Mouse (Mus musculus) liver, adult 2 months (tissue): ENCODE results near the gene Pramel6. TPM values are rescaled to one million over a fixed set of nuclear protein-coding genes. Genes with fewer than 3 reads are reported as not detected.
"Not testable (repeated sequence)": the region's sequence is repeated elsewhere in the genome, so short reads cannot be mapped to it uniquely, and the experiment has no call there.

ENCODE experiments used
- DNase-seq: peaks from one replicate; pipeline ENCODE4 v3.0.0-alpha.2; 2011; ENCODE audit warnings: low read depth, low spot score; ENCODE audit errors: extremely low read depth
- H3K27ac ChIP-seq: fragments of 200-500 bp; replicated peaks from 2 replicates; pipeline ENCODE4 v1.5.1; 2012; ENCODE audit warnings: low read depth, mild to moderate bottlenecking, control low read depth, inconsistent platforms, low read length; ENCODE audit not compliant: insufficient read depth
- H3K27me3 ChIP-seq: fragments of 200-500 bp; 2 replicates; pipeline ENCODE4 v1.6.1; 2012; ENCODE audit warnings: mild to moderate bottlenecking, moderate library complexity, low read length, inconsistent platforms; ENCODE audit not compliant: control insufficient read depth, insufficient read depth
- H3K36me3 ChIP-seq: fragments of 200-500 bp; 2 replicates; pipeline ENCODE4 v1.6.1; 2012; ENCODE audit warnings: low read length, inconsistent platforms; ENCODE audit not compliant: control insufficient read depth, insufficient read depth
- H3K4me1 ChIP-seq: fragments of 200-500 bp; 2 replicates; pipeline ENCODE4 v1.6.1; 2011; ENCODE audit warnings: low read length; ENCODE audit not compliant: control insufficient read depth, insufficient read depth
- H3K4me3 ChIP-seq: fragments of 200-500 bp; 2 replicates; pipeline ENCODE4 v1.5.1; 2011; ENCODE audit warnings: low read depth, mild to moderate bottlenecking, control low read depth, low read length, moderate library complexity; ENCODE audit not compliant: insufficient read depth
- H3K79me2 ChIP-seq: fragments of 200-500 bp; 2 replicates; pipeline ENCODE4 v1.6.1; 2012; ENCODE audit warnings: inconsistent platforms, mild to moderate bottlenecking, low read length, moderate library complexity; ENCODE audit not compliant: control insufficient read depth, insufficient read depth
- H3K9ac ChIP-seq: fragments of 200-500 bp; 2 replicates; pipeline ENCODE4 v1.6.1; 2012; ENCODE audit warnings: low read depth, mild to moderate bottlenecking, control low read depth, inconsistent platforms, low read length
- CTCF ChIP-seq: fragments of 200-500 bp; IDR thresholded peaks from 2 replicates; pipeline ENCODE4 v1.5.1; 2011; ENCODE audit warnings: low read depth, low read length, control low read depth
- POLR2A ChIP-seq: fragments of 200-500 bp; IDR thresholded peaks from 2 replicates; pipeline ENCODE4 v1.6.1; 2011; ENCODE audit warnings: low read length, control low read depth; ENCODE audit not compliant: insufficient read depth; ENCODE audit errors: extremely low read depth
- WGBS: fragments of 180-500 bp; shearing (Covaris S2); methylation state at CpG from one replicate; pipeline ENCODE4 v1.1.7; 2018; 5-methylcytosine and 5-hydroxymethylcytosine counted together
- polyA plus RNA-seq: library from polyadenylated mRNA; depleted of rRNA; stranded (reverse); fragments of >200 nt; gene quantifications from 2 replicates; pipeline ENCODE4 v1.2.3, GENCODE M21; 2012
- total RNA-seq: library from RNA; depleted of rRNA; stranded (reverse); fragments of >200 nt; gene quantifications from 2 replicates; pipeline ENCODE4 v1.2.3, GENCODE M21; 2014

The Pramel6 gene
- total and polyA plus RNA-seq, 2 experiments = not detected

DNA sequence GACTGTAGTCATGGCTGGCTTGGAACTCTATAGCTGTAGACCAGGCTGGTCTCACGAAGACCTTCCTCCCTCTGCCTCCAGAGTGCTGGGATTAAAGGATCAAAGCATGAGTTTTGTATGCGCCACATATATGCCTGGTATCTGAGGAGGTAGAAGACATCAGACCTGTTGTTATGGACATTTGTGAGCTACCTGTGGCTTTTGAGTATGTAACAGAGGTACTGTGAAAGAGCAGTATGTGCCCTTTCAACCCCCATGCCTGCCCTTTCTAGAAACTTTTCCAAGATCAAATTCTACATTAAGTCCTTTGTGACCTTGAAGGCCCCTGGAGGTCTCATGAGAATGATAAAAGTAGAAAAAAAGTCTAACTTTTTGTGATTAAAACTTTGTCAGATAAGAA, 8.7 kb downstream of the Pramel6 start:
- no peaks in the 10 kb centered on the region for H3K27me3 ChIP-seq
- no peak for TF ChIP-seq POLR2A
- TF ChIP-seq CTCF = no peak
- H3K27ac ChIP-seq = no peak overlapping the region
- WGBS = 79% methylated on average over 2 of the region's 2 CpGs
- no peaks in the 10 kb centered on the region for H3K79me2 ChIP-seq
- no peaks in the 10 kb centered on the region for H3K4me1 ChIP-seq
- H3K4me3 ChIP-seq = no peak overlapping the region
- no peak for DNase-seq
- H3K36me3 ChIP-seq = no peaks in the 10 kb centered on the region
- no peak overlapping the region for H3K9ac ChIP-seq

DNA sequence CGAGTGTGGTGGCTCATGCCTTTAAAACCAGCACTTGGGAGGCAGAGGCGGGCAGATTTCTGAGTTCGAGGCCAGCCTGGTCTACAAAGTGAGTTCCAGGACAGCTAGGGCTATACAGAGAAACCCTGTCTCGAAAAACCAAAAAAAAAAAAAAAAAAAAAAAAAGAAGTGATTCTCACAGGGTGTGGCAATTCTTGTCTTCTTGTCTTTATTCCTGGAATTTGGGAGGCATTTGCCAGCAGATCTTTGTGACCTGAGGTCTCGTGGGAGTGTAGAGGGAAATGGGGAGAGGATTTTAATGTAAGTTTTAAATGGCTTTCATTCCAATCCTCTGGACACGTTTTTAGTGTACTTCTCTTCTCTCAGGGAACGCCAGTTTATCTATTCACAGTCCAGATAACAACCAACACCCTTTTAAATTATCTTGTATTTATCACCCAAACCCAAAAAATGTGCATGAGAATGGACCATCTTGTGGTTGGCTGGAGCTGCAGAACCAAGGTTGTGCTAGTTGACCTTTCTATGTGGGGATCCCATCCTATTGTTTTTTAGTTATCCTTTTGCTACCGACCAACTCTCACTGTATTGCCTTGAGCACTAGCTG, 9.2 kb downstream of the Pramel6 start:
- no peak overlapping the region for H3K27ac ChIP-seq
- no peaks in the 10 kb centered on the region for H3K36me3 ChIP-seq
- no peaks in the 10 kb centered on the region for H3K4me1 ChIP-seq
- no peak overlapping the region for H3K4me3 ChIP-seq
- H3K27me3 ChIP-seq = no peaks in the 10 kb centered on the region
- no peaks in the 10 kb centered on the region for H3K79me2 ChIP-seq
- H3K9ac ChIP-seq = no peak overlapping the region
- WGBS = 64% methylated on average over 8 of the region's 8 CpGs
- no peak for DNase-seq
- TF ChIP-seq CTCF (no peak), POLR2A (no peak)

DNA sequence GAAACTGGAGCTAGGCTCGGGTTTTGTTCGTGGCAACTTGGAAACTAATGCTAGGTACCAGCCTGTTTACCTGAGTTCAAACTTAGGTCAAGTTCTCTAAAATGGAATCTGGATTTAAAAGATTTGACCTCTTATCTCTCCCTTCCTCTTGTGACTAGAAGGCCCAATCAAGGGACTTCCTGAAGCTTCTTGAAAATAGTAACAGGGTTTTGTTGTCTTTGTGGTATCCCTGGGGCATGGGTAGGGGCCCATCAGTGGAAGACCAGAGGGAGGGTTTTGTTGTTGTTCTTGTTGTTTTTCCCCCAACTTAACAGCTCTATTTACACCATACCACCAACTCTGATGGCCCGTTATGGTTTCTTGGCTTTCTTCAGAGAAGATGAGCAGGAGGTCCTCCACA, 10.2 kb downstream of the Pramel6 start:
- H3K36me3 ChIP-seq = no peaks in the 10 kb centered on the region
- H3K4me3 ChIP-seq = no peak overlapping the region
- no peak overlapping the region for H3K9ac ChIP-seq
- no peak overlapping the region for H3K27ac ChIP-seq
- H3K4me1 ChIP-seq = peaks cover 2% of the 10 kb centered on the region; the same call in 1 of the 2 replicates
- TF ChIP-seq CTCF (no peak), POLR2A (no peak)
- 79% methylated on average over 3 of the region's 3 CpGs for WGBS
- no peak for DNase-seq
- H3K79me2 ChIP-seq = no peaks in the 10 kb centered on the region
- no peaks in the 10 kb centered on the region for H3K27me3 ChIP-seq

DNA sequence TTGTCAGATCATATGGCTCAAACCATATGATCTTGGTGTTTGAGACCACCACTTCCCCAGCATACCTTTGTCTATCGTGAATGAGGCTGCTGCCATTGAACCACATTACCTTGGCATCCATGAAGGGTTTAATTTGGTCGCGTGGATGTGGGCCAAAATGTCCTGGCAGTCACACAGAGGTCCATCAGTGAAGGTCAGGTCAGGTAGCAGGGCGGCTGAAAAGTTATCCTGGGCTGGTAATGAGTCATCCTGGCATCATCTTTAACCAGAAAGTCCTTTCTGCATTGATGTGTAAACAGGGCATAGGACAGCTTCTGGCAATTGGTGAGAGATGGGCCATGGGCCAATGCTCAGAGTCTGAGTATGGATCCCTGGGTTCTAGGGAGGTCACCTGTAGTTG, 14.3 kb downstream of the Pramel6 start:
- Histone ChIP-seq H3K4me1 (peaks cover 2% of the 10 kb centered on the region; the same call in 1 of the 2 replicates), H3K9ac (no peak overlapping the region), H3K4me3 (no peak overlapping the region), H3K79me2 (no peaks in the 10 kb centered on the region), H3K27me3 (no peaks in the 10 kb centered on the region), H3K36me3 (no peaks in the 10 kb centered on the region), H3K27ac (no peak overlapping the region)
- DNase-seq = peak; percentile 89
- TF ChIP-seq POLR2A (no peak), CTCF (no peak)
- WGBS = 18% methylated on average over 4 of the region's 4 CpGs

DNA sequence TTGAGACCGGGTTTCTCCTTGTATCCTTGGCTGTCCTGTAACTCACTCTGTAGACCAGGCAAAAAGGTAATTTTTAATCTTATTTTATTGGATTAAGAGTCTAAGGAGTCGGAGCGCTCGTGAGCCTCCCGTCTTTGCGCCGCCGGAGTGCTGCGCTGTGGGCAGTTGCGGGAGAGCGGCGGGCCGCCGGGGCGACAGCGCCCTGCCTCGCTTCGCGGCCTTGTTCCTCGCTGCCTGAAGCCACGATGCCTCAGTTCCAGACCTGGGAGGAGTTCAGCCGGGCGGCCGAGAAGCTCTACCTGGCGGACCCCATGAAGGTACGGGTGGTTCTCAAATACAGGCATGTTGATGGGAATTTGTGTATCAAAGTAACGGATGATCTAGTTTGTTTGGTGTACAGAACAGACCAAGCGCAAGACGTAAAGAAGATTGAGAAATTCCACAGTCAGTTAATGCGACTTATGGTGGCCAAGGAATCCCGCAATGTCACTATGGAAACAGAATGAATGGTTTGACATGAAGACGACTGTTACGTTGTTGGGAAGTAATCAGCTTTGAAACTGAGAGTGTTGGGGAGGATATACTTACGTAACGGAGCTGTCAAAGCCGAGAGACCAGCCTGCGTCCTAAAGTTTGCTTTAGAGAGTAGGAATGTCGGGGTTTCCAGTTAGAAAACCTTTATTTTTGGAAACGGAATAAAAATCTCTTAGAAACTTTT, 19.7 kb downstream of the Pramel6 start:
- not testable (repeated sequence) for H3K27ac ChIP-seq, H3K27me3 ChIP-seq, H3K36me3 ChIP-seq, DNase-seq, H3K4me1 ChIP-seq, H3K4me3 ChIP-seq, H3K9ac ChIP-seq, H3K79me2 ChIP-seq
- WGBS = 32% methylated on average over 38 of the region's 39 CpGs

DNA sequence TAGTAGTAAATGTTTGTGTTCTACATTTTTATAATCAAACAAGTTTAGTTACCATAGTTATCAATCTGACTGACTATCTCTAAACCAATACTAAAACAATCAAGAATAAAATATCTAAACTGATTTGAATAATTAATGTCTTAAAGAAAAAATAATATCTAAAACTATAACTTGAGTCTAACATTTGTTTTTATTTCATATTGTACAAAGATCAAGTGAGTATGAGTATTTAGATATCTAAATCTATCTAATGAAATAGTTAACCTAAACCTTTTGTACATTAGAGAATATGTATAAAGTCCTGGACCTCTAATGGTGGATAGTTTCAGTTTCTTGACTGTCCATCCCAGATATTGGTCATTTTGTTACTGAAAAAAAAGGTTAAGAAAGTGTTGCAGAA, 25.1 kb downstream of the Pramel6 start, which contains the start of gene Olfr153:
Olfr153 (plus strand) TSS at position 301 of the 400 bp plus-strand sequence.
- Histone ChIP-seq H3K4me3 (no peak within 1 kb of the TSS), H3K36me3 (no peaks in the 10 kb centered on the region), H3K27ac (no peak within 1 kb of the TSS), H3K9ac (no peak within 1 kb of the TSS), H3K27me3 (no peaks in the 10 kb centered on the region), H3K4me1 (no peaks in the 10 kb centered on the region), H3K79me2 (no peaks in the 10 kb centered on the region)
- no peak for TF ChIP-seq CTCF
- TF ChIP-seq POLR2A = no peak
- no peak for DNase-seq
